Mouse (Mus musculus) CD8-positive naive resting alpha-beta T cell, adult 57 days (primary cell): Measurements from ENCODE around the gene Vamp2. TPM values are rescaled to one million over a fixed set of nuclear protein-coding genes. Genes with fewer than 3 reads are reported as not detected.

Experiments used
- total RNA-seq: library from RNA; stranded (reverse); gene quantifications from one replicate; pipeline ENCODE4 v1.2.4, GENCODE M21; 2023

Vamp2 gene
- total RNA-seq, result 328 TPM

DNA sequence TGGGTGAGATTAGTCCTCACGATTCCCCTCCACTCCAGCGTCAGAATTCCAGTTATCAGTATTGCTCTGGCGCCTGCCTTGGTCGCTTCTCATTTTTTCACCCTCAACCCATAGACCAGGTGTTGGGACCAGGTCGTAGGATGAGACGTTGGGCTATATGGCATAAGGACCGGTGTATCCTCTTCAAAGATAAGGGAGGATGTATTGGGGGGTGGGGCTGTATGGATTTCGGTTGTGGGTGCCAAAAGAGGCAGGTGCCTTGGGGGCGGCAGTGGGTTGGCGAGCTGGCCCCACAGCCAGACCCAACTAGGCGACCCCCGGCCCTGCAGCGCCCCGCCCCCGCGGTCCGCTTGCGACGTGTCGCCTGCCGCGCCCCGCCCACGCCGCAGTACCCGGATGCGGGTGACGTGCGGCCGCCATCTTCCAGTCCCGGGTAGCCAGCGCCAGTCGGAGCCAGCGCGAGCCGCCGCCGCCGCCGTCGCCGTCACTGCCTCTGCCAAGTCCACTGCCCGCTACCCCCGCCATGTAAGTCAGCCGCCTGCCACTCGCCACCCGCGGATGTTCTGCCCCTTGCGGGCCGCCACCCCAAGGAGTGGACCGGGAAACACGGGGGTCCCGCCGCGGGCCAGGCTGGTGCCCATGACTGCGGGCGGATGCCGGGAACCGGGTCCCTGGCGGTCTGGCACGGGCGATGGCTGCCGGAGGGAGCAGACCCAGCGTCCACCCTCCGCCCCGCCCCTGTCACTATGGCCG is at the start of gene Vamp2:
TSS of gene Vamp2 (plus strand) at position 388 of the 753 bp plus-strand sequence.

DNA sequence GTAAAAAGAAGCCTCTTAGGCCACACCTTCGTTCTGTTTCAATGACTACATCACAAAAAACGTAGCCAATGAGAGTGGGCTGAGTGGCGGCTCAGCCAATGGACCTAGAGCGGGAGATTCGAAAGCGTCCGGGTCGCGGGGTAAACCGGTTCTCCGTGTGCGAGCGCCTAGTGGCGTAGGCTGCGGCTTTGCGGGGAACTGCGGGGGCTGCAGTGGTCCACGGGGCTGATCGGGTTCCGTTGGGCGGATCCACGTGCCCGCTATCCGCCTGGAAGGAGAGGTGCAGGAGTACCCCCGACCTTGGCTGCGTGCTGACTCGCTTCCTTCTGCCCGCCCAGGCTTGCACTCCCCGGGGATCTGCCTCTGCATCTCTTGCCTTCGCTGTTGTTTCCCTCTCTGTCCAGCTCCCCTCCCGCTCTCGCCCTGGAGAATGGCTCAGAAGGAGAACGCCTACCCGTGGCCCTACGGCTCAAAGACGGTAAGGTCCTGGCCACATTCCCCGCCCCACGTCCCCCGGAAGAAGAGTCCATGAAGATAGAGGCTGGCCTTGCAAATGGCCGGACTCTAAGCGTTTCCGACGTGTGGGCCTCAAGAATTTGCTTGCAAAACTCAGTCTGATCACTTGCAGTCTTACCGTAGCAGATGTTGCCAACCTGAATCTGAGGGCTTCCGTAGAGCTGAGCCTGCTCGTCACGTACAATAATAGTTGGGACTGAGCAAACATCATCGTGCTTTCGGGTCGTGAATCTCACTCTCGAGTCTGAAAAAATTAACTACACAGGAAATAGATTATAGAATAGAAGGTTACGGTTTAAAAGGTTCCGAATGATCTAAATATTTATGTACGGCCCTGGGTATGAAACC is 42.5 kb upstream of the Vamp2 start, which contains the start of gene Aurkb:
TSS of gene Aurkb (plus strand) at position 117 of the 864 bp plus-strand sequence.

DNA sequence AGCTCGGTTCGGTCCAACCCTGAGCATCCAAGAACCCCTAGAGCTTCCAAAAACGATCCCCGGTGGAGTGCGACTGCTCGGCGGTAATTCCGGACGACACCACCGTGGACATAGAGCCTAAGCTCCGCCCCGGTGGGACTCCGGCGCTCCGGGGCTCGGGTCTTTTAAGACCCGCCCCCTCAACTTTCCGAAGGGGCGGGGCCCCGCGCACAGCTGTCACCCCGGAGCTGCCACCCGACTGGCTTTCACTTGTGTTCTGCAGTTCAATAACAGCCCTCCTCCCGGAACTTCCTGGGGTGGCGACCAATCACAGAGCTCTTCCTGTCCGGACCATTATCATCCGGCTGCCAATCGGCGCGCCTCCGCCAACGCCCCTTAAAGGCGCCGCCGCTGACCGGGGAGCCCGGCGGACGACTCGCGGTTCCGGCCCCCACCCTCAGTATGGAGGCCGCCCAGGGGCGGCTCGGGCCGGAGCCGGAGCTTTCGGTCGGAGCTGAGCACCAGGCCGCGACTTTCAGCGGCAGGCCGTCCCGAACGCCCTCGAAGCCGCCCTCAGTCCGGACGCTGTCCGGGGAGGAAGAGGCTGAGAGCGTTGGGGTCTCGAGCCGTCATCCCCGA is 28.8 kb upstream of the Vamp2 start, which contains the start of gene Borcs6:
TSS of gene Borcs6 (plus strand) at position 361 of the 618 bp plus-strand sequence.

DNA sequence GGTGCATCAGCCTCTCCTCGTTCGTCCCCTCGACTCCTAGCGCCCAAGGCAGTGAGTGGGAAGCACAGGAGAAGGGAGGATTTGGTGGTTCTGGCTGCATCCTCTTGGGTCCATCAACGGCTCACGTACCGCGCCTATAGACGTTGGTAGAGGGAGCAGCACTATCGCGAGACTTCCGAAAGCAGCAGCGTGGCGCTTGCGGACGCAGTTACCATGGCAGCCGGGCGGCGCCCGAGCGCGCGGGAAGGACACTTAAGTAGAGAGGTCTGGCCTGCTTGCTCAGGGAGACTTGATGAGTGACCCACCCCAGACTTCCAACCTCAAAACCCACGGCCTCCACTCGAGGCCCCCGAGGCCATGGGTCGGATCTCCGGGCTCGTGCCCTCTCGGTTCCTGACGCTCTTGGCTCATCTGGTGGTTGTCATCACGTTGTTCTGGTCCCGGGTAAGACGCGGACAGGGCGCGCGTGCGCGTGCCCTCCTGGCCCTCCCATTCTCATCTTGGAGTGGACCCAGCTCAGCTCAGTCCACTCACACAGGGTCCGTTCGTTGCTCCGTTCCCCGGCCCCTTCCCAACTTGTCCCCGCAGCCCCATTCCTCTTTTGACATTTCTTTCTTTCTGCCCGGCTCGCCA is 17.6 kb upstream of the Vamp2 start, which contains the start of gene Tmem107:
TSS of gene Tmem107 (plus strand) at position 217 of the 633 bp plus-strand sequence.

DNA sequence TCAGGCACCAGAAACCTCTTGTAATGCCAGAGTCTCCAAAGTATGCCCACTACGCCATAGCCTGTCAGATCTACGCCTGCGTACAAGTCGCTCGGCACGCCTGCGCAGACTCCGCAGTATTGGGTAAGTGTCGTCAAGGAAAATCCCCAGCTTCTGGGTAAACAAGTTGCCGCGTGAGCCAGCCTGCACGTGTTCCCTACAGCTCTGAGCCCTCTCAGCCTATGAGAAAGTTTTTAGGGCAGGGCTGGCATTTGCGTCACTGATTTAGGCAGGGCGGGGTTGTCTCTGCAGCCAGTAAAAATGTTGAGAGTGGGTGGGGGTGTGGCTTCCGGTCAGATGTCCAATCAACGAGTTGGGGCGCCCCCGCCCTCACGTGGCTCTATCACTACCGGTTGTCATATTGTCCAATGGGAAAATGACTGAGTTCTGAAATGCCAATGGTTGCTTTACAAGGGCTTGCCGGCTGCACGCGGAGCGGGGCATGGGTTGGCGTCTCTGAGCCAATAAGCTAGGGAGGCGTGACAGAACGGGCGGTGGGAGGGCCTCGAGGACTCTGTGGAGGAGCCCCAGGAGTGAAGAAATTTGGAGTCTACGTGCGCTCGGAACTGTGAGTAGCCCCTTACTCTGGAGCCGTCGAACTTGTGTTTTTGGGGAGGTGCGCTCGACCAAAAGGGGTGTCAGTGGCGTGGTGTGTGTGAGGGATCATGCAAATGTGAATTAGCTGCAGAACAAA is 6.6 kb downstream of the Vamp2 start, which contains the start of gene Per1:
TSS of gene Per1 (plus strand) at position 521 of the 733 bp plus-strand sequence.

DNA sequence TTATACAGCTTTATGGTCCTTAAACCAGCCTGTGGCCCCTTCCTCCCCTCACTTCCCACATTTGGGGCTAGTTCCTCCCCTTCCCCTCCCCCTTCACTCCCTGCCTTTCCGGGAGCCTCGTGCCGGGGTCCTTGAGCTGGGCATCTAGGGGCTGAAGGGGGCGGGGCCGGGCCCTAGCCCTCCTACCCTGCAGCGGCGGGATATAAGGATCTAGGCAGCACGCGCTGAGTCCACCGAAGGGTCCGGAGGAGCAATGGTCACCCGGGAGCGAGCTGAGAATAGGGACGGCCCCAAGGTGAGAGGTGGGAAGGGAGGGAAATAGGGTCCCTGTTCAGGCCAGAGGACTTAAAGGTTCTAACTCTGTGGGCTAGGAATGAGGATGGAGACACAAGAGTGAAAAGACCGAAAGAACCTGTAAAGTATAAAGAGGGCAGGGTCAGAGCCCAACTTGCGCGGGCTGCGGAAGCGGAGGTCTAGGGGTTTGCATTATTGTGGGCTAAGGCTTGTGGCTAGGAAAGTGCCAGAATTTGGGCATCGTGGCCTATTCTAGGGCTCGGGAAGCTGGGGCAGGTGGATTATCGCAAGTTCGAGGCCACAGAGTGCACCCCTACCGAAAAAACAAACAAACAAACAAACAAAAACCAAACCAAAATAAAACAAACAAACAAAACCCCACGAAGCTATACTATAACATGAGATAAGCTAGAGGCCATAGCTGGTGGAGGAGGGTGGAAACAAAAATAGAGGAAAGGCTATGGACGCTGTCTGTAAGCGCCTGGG is 32.1 kb downstream of the Vamp2 start, which contains the start of gene Hes7:
TSS of gene Hes7 (plus strand) at position 184 of the 780 bp plus-strand sequence.

DNA sequence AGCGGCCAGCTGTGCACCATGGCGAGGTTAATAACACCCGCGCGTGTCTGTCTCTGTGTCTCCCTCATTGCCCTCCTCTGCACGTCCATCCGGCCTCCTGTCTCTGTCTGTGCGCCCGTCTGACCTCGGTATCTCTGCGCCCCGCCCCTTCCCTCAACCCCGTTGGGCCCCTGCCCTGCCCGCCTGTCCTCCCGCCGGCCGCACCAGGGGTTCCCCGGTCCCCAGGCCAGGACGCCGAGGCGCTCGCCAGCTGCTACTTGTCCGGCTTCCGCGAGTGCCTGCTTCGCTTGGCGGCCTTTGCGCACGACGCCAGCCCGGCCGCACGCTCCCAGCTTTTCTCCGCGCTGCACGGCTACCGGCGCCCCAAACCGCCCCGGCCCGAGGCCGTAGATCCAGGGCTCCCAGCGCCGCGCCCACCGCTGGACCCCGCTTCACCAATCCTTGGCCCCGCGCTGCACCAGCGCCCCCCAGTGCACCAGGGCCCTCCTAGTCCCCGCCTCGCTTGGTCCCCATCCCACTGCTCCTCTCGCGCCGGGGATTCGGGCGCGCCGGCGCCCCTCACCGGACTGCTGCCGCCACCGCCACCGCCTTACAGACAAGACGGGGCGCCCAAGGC is 34.2 kb downstream of the Vamp2 start, which contains the start of gene 9130213A22Rik:
TSS of gene 9130213A22Rik (minus strand) at position 254 of the 616 bp plus-strand sequence.

DNA sequence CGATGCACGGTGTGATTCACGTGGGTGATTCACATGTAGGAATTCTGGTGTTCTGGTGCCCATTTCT is 37.4 kb downstream of the Vamp2 start, which contains the start of gene Aloxe3:
TSS of gene Aloxe3 (plus strand) at position 45 of the 67 bp plus-strand sequence.

Other genes with a start within 250 kb of the Vamp2 start
- 74.7 TPM for gene Ndel1, start 216.6 kb upstream of the Vamp2 start, total RNA-seq
- not detected for gene Rnf222, start 199.9 kb upstream of the Vamp2 start, total RNA-seq
- gene Rpl26, start 186.9 kb upstream of the Vamp2 start, total RNA-seq, result 3,156 TPM
- not detected for gene Odf4, start 161.4 kb upstream of the Vamp2 start, total RNA-seq
- gene Arhgef15, start 131.0 kb upstream of the Vamp2 start, total RNA-seq, result not detected
- 1.9 TPM for gene Slc25a35, start 120.4 kb upstream of the Vamp2 start, total RNA-seq
- 10.7 TPM for gene Rangrf, start 113.3 kb upstream of the Vamp2 start, total RNA-seq
- gene Pfas, start 80.0 kb upstream of the Vamp2 start, total RNA-seq, result 28.8 TPM
- gene Ctc1, start 72.6 kb upstream of the Vamp2 start, total RNA-seq, result 22.0 TPM
- 1.1 TPM for gene Aurkb, start 42.8 kb upstream of the Vamp2 start, total RNA-seq
- gene Borcs6, start 28.8 kb upstream of the Vamp2 start, total RNA-seq, result 10.6 TPM
- gene Tmem107, start 17.7 kb upstream of the Vamp2 start, total RNA-seq, result 3.6 TPM
- 415 TPM for gene Per1, start 6.7 kb downstream of the Vamp2 start, total RNA-seq
- not detected for gene Hes7, start 31.9 kb downstream of the Vamp2 start, total RNA-seq
- gene 9130213A22Rik, start 34.1 kb downstream of the Vamp2 start, total RNA-seq, result not detected
- 0.40 TPM for gene Aloxe3, start 37.4 kb downstream of the Vamp2 start, total RNA-seq
- gene Alox12b, start 68.5 kb downstream of the Vamp2 start, total RNA-seq, result not detected
- gene Alox8, start 109.4 kb downstream of the Vamp2 start, total RNA-seq, result not detected
- gene Gucy2e, start 148.5 kb downstream of the Vamp2 start, total RNA-seq, result not detected
- 18.4 TPM for gene Cntrob, start 235.3 kb downstream of the Vamp2 start, total RNA-seq
- 22.2 TPM for gene Trappc1, start 235.5 kb downstream of the Vamp2 start, total RNA-seq
- gene Kcnab3, start 237.8 kb downstream of the Vamp2 start, total RNA-seq, result 1.2 TPM